Mouse (Mus musculus) thymus, adult 2 months (tissue): Measurements from ENCODE around the gene G2e3.

ENCODE experiments used
- CTCF ChIP-seq: fragments of 200-500 bp; IDR thresholded peaks from 2 replicates; pipeline ENCODE4 v1.5.1; 2012; ENCODE audit warnings: mild to moderate bottlenecking, control low read depth, low read length, moderate library complexity, borderline replicate concordance; ENCODE audit not compliant: control insufficient read depth, poor library complexity, insufficient read depth; ENCODE audit errors: extremely low read depth
- POLR2A ChIP-seq: fragments of 200-500 bp; IDR thresholded peaks from 2 replicates; pipeline ENCODE4 v1.6.1; 2012; ENCODE audit warnings: mild to moderate bottlenecking, low read length, control low read depth, moderate library complexity; ENCODE audit not compliant: control insufficient read depth, poor library complexity, insufficient read depth; ENCODE audit errors: extremely low read depth

GRCm38 (mm10) chr12:51377888-51378190, 30.0 kb downstream of the G2e3 start:
- no peak for TF ChIP-seq CTCF
- no peak for TF ChIP-seq POLR2A
